8 mouse cellular contexts compared by ENCODE assay signal in the genomic region with DNA sequence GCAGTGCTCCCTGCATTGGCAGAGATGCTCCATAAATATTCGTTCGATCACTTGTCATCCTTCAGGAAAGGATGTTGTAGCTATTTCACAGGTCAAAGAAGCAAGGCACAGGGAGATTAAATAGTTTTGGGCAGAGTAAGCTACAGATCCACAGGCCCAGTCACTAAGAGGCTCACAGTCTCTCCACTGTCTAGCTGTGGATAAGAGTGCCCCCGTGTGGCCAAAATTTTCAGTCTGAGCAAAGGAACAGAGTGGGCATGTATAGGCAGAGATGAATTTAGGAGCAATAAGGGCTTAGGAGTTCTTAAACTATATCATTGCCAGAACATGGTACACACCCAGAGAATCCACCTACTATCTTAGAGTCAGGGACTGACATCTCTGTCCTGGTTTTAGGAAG. TPM values are rescaled to one million over a fixed set of nuclear protein-coding genes. Genes with fewer than 3 reads are reported as not detected.
DNase-seq lines count a peak whose midpoint lies in the region; ATAC-seq and TF ChIP-seq lines count a peak whose summit lies in the region.

No protein-coding gene starts in this region.

- peak; percentile 75 for DNase-seq in ES-E14 (ENCODE audit: low read depth, low spot score)
- DNase-seq in cerebellum, adult 11-12 months, result peak; percentile 18
- DNase-seq in forebrain, postnatal 0 days, result peak; percentile 91
- peak; percentile 84 to 91 for DNase-seq in heart, postnatal 36 days
- peak; percentile 83 to 93 for DNase-seq in layer of hippocampus, adult 18-20 months (ENCODE audit: low spot score in 2 of 2)
- peak; percentile 71 to 76 for DNase-seq in lung, adult 18-20 months
- peak; percentile 87 for DNase-seq in ovary, postnatal 14 days (ENCODE audit: low spot score)
- peak; percentile 82 for DNase-seq in thymus, postnatal 14 days

- H3K4me1 ChIP-seq in ES-E14 (ENCODE audit: control insufficient read depth in 2 of 2, insufficient read depth in 2 of 2, low read length in 2 of 2, poor library complexity in 1 of 2), result peaks cover 0 to 2% of the 10 kb centered on the region in 2 experiments; a peak in 1 of 4 replicates
- no peaks in the 10 kb centered on the region for H3K4me1 ChIP-seq in forebrain, postnatal 0 days (ENCODE audit: insufficient read depth)

- ATAC-seq in forebrain, postnatal 0 days, result peak; percentile 91

- intact Hi-C loops in heart, postnatal 36 days (cut with DNase I), result loop anchor here (1.0 to 5.0 kb wide), 4 partner anchors 63 to 308 kb away; no protein-coding TSS in a partner anchor

- H3K9me3 ChIP-seq in ES-E14 (ENCODE audit: control insufficient read depth, insufficient read depth, low read depth, low read length), result no peaks in the 10 kb centered on the region
- no peaks in the 10 kb centered on the region for H3K9me3 ChIP-seq in forebrain, postnatal 0 days (ENCODE audit: low read length)

- no peak overlapping the region for H3K9ac ChIP-seq in ES-E14 (ENCODE audit: insufficient read depth, low read depth, low read length, poor library complexity, severe bottlenecking)
- no peak overlapping the region for H3K9ac ChIP-seq in forebrain, postnatal 0 days

- no peaks in the 10 kb centered on the region for H3K36me3 ChIP-seq in ES-E14 (ENCODE audit: control insufficient read depth, insufficient read depth, low read length, poor library complexity, severe bottlenecking)
- H3K36me3 ChIP-seq in forebrain, postnatal 0 days (ENCODE audit: insufficient read depth), result no peaks in the 10 kb centered on the region

- 31% methylated on average over 3 of the region's 3 CpGs for whole genome bisulfite sequencing in forebrain, postnatal 0 days

- in situ Hi-C loops in ES-E14 (cut with MboI; ENCODE audit: low sequenced_read_pairs in 2 of 2, unreplicated experiment in 2 of 2), result loop anchor here (10.0 to 25.0 kb wide), 4 partner anchors 243 to 395 kb away; no protein-coding TSS in a partner anchor

- no peak overlapping the region for H3K4me3 ChIP-seq in ES-E14 (ENCODE audit: insufficient read depth in 1 of 2, low read depth in 1 of 2, low read length in 2 of 2, poor library complexity in 1 of 2, severe bottlenecking in 1 of 2)
- no peak overlapping the region for H3K4me3 ChIP-seq in forebrain, postnatal 0 days (ENCODE audit: low read depth, low read length)

- peak; percentile 89 for TF ChIP-seq CTCF in forebrain, postnatal 0 days (IDR thresholded peaks at IDR 0.05; ENCODE audit: low read depth)

- H3K27ac ChIP-seq in ES-E14 (ENCODE audit: insufficient read depth, low read depth, low read length, poor library complexity, severe bottlenecking), result no peak overlapping the region
- H3K27ac ChIP-seq in forebrain, postnatal 0 days (ENCODE audit: low read depth, low read length), result no peak overlapping the region

- H3K27me3 ChIP-seq in forebrain, postnatal 0 days (ENCODE audit: insufficient read depth, low read length), result no peaks in the 10 kb centered on the region

- no peak overlapping the region for H3K4me2 ChIP-seq in forebrain, postnatal 0 days (ENCODE audit: low read depth)

TF ChIP-seq in ES-E14, 5 proteins besides CTCF, POLR2A, EP300 and RAD21:
- TF ChIP-seq ZNF384 (IDR thresholded peaks at IDR 0.05; ENCODE audit: low read depth, low read length) (no peak), ZC3H11A (IDR thresholded peaks at IDR 0.05; ENCODE audit: borderline replicate concordance, low read depth, low read length) (peak; percentile 82; the same call in 1 of the 2 replicates)

RNA-seq across cellular contexts. Expression of gene Cwh43, which starts 26.0 kb away (rescaled TPM):
- 0.21 and 0.31 TPM in 2 replicates for total RNA-seq in ES-E14 (2012; rRNA removed)
- total RNA-seq in forebrain, postnatal 0 days (2014; rRNA removed), result 0.14 and 1.5 TPM in 2 replicates
- polyA plus RNA-seq in forebrain, postnatal 0 days (2015; fragmentation: Nextera tagmentation; extraction: Ambion mirVana), result 0.51 and 0.65 TPM in 2 replicates
- total RNA-seq in heart, postnatal 36 days (2021), result not detected
- under 1 TPM; 0.68 to 0.89 TPM for total RNA-seq in layer of hippocampus, adult 18-20 months (2021)

RNA-seq across cellular contexts. Expression of gene Ociad2, which starts 39.1 kb away (rescaled TPM):
- total RNA-seq in ES-E14 (2012; rRNA removed), result 3.3 and 5.2 TPM in 2 replicates
- total RNA-seq in forebrain, postnatal 0 days (2014; rRNA removed), result 12.7 and 16.5 TPM in 2 replicates
- polyA plus RNA-seq in forebrain, postnatal 0 days (2015; fragmentation: Nextera tagmentation; extraction: Ambion mirVana), result 25.5 and 30.6 TPM in 2 replicates
- 1 to 10 TPM; 5.8 to 7.3 TPM for total RNA-seq in heart, postnatal 36 days (2021)
- 100 to 1,000 TPM; 124 to 136 TPM for total RNA-seq in layer of hippocampus, adult 18-20 months (2021)

Comparison
In these comparisons a context has a peak if more than half of its experiments do, and no peak if none do; other contexts are left out.
1. DNase-seq: peak in every context shown above with its lines; median percentile 91 in forebrain, postnatal 0 days; 88 in layer of hippocampus, adult 18-20 months; 88 in heart, postnatal 36 days; 87 in ovary, postnatal 14 days; 82 in thymus, postnatal 14 days; 75 in ES-E14; 74 in lung, adult 18-20 months; 18 in cerebellum, adult 11-12 months.